Mouse (Mus musculus) erythroblast, embryonic 14.5 days (primary cell): Measurements from ENCODE around the gene Ddx10.

Experiments
- GATA1 ChIP-seq: IDR thresholded peaks from 2 replicates; pipeline ENCODE4 v1.6.1; 2012; ENCODE audit warnings: low read length, inconsistent platforms, mixed read lengths
- TAL1 ChIP-seq: IDR thresholded peaks from 3 replicates; pipeline ENCODE4 v1.6.1; 2012; ENCODE audit warnings: low read length, inconsistent platforms, mixed read lengths

GRCm38 (mm10) chr9:53094536-53094935, 153.3 kb downstream of the Ddx10 start:
- TF ChIP-seq GATA1 (no peak), TAL1 (no peak)
